Mouse (Mus musculus): ENCODE measurements around the gene Akirin1.

The Akirin1 gene

GRCm38 (mm10) chr4:123750152-123750651, at the start of gene Akirin1:
TSS of gene Akirin1 (minus strand) at chr4:123750345.
- DNase-seq (ENCODE audit: low spot score in 2 of 2), result peak; percentile 97 to 98

DNA sequence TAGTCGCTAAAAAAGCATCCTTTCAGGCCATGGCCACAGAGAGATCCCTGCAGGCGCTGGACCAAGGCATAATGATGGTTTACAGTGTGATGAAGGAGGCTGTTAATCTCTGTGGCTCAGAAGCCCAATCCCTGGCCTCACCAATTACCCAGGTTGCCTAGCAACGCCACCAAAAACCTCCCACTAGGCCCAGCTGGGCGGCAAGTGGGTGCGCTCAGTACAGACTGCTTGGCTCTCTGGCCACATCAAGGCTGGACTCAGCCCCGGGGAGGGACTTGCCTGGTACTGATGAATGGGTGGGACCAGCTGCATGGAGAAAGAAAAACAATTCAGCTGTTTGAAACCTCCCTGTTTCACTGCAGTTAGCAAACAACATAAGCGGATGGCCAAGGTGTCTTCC, 47.7 kb upstream of the Akirin1 start:
- DNase-seq (ENCODE audit: low spot score in 2 of 2), result no peak

- no peak for DNase-seq (ENCODE audit: low spot score in 2 of 2)
These were observed 47.3 kb upstream of the Akirin1 start for GRCm38 (mm10) chr4:123797403-123797802.

DNA sequence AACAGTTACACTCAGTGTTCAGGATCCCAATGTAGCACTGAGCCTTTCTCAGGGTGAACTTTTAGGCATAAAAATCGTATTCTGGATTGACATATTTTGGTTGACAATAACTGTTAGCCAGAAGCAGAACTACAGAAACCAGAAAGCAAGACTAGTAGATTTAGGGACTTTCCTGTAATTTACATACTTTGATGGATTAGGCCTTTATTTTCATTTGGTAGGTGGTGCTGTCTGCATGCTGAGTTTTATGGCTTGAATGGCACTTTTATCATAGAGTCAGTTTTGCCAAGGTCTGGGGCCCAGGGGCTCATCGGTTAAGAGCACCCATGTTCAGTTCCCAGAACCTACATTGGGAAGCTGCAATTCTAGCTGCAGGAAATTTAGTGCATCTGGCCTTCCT, 44.9 kb upstream of the Akirin1 start:
- DNase-seq (ENCODE audit: low spot score in 2 of 2), result no peak

DNA sequence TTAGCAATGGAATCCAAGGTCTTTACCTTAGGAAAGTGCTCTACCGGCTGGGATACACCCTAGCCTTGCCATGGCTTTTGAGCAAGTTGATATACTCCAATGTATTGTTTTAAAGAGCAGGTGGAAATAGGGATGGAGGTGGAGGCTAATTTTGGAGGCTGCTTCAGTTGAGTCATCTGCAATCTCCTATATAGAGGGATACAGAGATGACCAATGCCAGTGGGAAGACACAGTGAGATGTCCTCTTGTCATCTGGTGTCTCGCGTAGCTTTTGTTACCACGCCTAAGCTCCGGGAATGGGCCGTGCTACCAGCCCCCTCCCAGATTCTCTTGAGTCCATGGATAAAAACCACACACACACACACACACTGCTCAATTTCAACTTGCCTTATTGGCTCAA, 43.0 kb upstream of the Akirin1 start:
- DNase-seq (ENCODE audit: low spot score in 2 of 2), result no peak

GRCm38 (mm10) chr4:123792666-123793065, 42.5 kb upstream of the Akirin1 start:
- DNase-seq (ENCODE audit: low spot score in 2 of 2), result no peak

- peak in 1 of 2 experiments; percentile 15 for DNase-seq (ENCODE audit: low spot score in 2 of 2)
These were observed 37.2 kb upstream of the Akirin1 start, which contains the start of gene Rhbdl2 for GRCm38 (mm10) chr4:123787191-123787985. TSS of gene Rhbdl2 (plus strand) at chr4:123787874.

- no peak for DNase-seq (ENCODE audit: low spot score in 2 of 2)
These were observed 18.1 kb upstream of the Akirin1 start for GRCm38 (mm10) chr4:123768234-123768633.

- no peak for DNase-seq (ENCODE audit: low spot score in 2 of 2)
These were observed 17.7 kb upstream of the Akirin1 start for GRCm38 (mm10) chr4:123767807-123768206.

DNA sequence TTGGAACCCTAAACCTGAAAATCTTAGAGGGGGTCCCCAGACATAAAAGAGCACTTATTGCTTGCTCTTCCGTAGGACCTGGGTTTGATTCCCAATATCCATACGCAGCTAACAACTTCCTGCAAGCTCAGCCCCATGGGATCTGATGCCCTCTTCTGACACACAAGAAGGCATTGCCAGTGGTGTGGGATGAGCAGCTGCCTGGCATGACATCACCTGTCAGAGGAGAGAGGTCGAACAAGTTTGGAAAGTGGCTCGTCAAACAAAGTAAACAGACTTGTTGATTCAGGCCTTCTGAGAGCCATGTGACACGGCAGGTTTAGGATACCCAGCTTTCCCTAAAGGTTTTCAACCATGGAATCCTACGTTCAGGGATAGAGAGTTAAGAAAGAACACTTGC, 14.9 kb upstream of the Akirin1 start:
- no peak for DNase-seq (ENCODE audit: low spot score in 2 of 2)

GRCm38 (mm10) chr4:123758306-123758705, 8.2 kb upstream of the Akirin1 start:
- DNase-seq (ENCODE audit: low spot score in 2 of 2), result no peak

- no peak for DNase-seq (ENCODE audit: low spot score in 2 of 2)
These were observed 665 bp upstream of the Akirin1 start for GRCm38 (mm10) chr4:123750707-123751312.

GRCm38 (mm10) chr4:123749484-123750130, 538 bp downstream of the Akirin1 start:
- peak in 1 of 2 experiments; percentile 70 for DNase-seq (ENCODE audit: low spot score in 2 of 2)

DNA sequence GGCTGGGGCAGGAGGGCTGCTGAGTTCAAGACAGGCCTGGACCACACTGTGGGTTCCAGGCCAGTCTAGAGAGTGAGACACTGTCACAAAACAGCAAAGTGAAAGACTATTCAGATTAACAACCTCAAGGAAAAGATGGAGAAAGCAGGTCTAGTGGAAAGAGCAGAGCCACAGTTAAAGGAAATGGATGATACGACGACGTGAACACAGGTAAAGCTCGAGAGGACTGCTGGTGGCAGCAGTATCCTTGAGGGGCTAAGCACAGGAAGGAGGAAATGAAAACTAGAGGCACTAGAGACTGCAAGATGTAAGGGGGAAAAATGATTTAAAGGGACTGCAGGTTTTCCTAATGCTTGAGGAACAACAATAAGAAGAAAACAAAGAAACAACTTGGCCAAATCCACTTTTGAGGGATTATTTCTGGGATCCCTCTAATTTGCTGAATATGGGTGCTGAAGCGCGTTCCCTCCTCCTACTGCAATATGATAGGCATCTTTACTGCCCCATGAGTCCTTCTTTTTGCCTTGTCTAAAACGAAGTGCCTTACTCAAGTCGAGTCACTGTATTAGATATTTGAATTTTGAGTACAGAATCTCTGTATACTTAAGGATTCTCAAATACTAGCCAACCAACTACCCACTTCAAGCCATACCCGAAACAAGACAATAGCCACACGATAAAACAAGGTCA, 1.3 kb downstream of the Akirin1 start:
- DNase-seq (ENCODE audit: low spot score in 2 of 2), result no peak

DNA sequence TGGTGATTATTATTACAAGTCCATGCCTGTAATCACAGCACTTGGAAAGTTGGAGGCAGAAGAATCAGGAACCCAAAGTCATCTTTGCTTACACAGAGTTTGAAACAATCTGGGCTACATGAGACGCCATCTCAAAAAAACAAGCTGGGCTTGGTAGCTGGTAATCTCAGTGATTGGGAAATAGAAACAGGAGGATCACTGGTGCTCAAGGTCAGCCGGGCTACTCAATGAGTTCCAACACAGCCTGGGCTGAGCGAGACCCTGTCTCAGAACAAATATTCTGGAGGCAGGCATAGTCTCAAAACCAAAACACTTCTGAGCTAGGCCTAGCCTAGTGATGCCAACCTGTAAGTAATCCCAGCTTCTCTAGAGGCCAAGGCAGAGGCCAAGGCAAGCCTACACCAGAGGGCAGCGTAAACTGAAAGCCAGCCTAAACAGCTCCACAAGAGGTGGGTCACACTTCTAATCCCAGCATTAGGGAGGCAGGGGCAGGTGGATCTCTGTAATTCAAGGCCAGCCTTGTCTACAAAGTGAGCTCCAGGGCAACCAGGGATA, 4.8 kb downstream of the Akirin1 start:
- no peak for DNase-seq (ENCODE audit: low spot score in 2 of 2)

DNA sequence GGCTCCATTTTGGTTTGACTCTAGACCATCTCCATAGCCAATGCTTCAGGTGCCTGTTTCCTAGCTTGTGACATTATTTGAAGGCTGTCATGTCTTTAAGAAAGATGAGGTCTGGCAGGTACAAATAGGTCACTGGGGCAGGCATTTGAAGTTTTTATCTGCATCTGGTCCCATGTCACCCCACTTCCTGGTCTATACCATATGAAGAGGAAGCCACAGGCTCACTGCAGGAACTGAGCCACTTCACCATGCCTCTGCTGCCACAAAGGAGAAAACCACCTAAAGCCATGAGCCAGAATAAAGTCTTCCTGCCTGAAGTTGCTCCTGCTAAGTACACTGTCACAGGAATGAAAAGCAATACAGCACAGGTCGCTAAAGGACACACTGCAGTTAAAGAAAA, 7.3 kb downstream of the Akirin1 start:
- no peak for DNase-seq (ENCODE audit: low spot score in 2 of 2)

- no peak for DNase-seq (ENCODE audit: low spot score in 2 of 2)
These were observed 11.4 kb downstream of the Akirin1 start for GRCm38 (mm10) chr4:123738708-123739107.

GRCm38 (mm10) chr4:123733532-123733931, 16.6 kb downstream of the Akirin1 start:
- no peak for DNase-seq (ENCODE audit: low spot score in 2 of 2)

GRCm38 (mm10) chr4:123732921-123733320, 17.2 kb downstream of the Akirin1 start:
- DNase-seq (ENCODE audit: low spot score in 2 of 2), result no peak

- no peak for DNase-seq (ENCODE audit: low spot score in 2 of 2)
These were observed 17.8 kb downstream of the Akirin1 start for GRCm38 (mm10) chr4:123732163-123732910.

DNA sequence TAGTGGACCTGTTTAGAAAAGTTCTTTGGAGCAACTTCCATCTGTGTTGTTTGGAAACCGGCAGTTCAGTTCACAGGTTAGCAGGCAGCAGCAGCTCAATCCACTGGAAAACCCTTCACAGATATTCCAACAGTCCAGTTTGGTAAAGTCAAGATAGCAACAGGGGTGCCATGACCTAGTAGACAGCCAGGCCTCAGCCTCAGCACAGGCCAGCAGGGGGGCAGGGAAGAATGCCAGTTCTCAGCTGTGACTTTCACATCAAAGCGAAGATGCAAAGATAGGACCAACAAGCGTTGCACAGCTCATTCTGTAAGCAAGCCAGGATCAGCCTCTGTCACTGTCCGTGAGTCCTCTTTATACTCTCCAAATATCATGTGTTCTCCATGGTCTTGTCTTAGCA, 28.4 kb downstream of the Akirin1 start:
- no peak for DNase-seq (ENCODE audit: low spot score in 2 of 2)
